Mouse (Mus musculus): ENCODE data around the gene Cd99l2. TPM values are rescaled to one million over a fixed set of nuclear protein-coding genes. Genes with fewer than 3 reads are reported as not detected.
"Not testable (repeated sequence)": the region's sequence is repeated elsewhere in the genome, so short reads cannot be mapped to it uniquely, and the experiment has no call there.

Cd99l2 gene
- total RNA-seq (2022): 10 to 100 TPM; 51.3 to 57.8 (median 56.4) TPM

- DNase-seq (ENCODE audit: low spot score in 2 of 2): peak; percentile 70 to 73
Observed at GRCm38 (mm10) chrX:71492634-71493278, at the start of gene Cd99l2. Cd99l2 (minus strand) TSS chrX:71492849.

DNA sequence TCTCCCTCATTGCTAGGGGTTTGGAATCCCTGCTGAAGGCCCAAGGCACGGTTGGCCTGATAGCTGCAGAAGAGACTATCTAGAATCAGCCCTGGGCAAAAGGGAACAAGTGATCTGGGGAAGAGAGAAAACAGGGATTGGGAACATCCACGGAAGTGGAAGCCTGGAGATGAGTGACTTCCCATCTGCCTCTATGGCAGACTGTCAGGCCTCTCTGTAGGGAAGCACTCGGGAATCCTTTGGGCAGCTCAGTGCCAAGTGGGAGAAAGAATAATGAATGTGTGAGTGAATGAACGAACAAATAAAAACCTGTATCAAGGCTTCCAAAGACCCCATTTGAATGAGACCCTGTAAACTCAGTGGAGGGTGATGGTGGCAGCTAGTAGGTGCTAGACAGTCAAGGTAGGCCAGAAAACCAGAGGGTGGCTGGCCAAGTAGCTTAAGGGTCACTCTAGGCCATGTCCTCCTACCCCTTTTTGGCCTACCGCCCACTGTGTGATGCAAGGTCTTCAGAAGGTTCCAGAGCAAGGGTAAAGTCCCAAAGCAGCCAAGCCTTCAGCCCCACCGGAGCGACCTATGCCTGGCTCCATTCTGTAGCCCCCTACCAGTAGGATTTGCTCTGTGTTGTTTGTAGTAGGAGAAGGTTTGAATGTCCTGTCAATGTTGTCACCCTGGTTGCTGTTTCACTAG lies 48.3 kb upstream of the Cd99l2 start:
- DNase-seq (ENCODE audit: low spot score in 2 of 2): no peak

DNA sequence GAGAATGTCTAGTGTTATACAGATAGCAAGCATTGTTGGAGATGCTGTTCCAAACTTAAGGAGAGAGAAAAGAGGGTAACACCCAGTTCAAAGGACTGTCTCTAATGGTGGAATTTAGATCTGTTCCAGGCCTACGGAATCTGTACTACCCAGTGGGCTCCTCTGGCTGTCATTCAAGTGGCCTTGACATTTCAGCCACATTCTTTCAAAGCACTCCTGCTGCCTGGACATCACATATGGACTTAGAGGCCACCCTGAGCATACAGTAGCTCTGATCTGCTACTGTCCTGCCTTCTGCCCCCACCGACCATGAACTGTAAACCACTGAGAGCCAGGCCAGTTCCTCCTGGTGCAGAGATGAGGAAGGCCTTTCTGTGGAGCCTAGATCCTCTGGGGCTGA lies 45.1 kb upstream of the Cd99l2 start:
- no peak for DNase-seq (ENCODE audit: low spot score in 2 of 2)

- DNase-seq (ENCODE audit: low spot score in 2 of 2): no peak
Observed at GRCm38 (mm10) chrX:71534102-71534501, 41.5 kb upstream of the Cd99l2 start.

DNA sequence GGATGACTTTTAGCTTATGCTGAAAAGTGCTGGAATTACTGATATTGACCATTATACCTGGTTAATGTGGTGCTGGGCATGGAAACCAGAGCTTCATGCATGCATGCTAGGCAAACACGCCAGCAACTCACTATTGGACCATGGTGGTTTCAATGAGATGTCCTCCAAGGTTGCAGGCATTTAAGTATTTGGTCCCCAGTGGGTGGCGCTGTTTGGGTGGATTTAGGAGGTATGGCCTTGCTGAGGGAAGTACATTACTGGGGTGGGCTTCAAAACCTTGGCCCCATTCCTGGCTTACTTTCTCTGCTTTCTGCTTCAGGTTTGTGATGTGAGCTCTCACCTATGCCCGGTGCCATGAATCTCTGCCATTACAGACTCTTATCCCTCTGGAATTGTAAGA lies 40.0 kb upstream of the Cd99l2 start:
- no peak for DNase-seq (ENCODE audit: low spot score in 2 of 2)

DNA sequence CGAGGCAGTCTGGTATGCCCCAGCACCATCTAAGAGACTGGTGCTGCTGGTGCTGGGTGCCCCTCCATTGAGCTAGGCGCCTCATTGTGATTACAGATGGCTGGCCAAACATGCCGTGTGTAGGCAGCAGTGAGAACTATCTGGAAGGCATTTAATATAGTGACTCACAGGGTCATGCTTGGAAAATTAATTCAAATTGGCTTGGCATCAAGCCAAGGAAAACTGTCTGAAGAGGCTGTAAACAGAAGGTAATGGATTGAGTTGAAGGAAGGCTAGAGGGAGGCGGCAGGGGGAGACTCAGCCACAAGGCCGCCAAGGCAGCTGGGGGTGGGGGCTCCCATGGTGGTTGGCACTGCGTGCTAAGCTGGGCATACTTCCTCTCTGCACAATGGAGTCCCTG lies 36.0 kb upstream of the Cd99l2 start:
- peak; percentile 2 to 4 for DNase-seq (ENCODE audit: low spot score in 2 of 2)

GRCm38 (mm10) chrX:71528150-71528549 lies 35.5 kb upstream of the Cd99l2 start:
- DNase-seq (ENCODE audit: low spot score in 2 of 2): no peak

DNA sequence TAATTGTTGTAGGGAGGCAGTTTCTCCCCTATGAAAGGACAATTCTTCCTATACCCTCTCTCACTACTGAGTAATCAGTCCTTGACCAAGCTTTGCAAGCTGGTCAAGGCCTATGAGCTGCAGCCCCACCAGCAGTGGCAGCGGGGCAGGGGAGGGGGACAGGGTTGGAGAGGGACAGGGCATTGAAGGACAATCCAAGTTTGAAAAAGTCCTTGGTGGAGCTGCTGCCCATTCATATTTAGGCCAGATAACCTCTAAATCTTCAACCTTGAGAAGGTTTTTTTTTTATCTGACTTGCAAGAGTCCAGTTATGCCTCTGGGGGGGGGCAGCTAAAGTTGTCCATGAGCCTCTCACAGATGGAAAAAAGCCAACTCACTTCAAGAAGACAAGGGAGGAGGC lies 34.8 kb upstream of the Cd99l2 start:
- DNase-seq (ENCODE audit: low spot score in 2 of 2): no peak

GRCm38 (mm10) chrX:71525593-71526299 lies 33.1 kb upstream of the Cd99l2 start:
- no peak for DNase-seq (ENCODE audit: low spot score in 2 of 2)

DNA sequence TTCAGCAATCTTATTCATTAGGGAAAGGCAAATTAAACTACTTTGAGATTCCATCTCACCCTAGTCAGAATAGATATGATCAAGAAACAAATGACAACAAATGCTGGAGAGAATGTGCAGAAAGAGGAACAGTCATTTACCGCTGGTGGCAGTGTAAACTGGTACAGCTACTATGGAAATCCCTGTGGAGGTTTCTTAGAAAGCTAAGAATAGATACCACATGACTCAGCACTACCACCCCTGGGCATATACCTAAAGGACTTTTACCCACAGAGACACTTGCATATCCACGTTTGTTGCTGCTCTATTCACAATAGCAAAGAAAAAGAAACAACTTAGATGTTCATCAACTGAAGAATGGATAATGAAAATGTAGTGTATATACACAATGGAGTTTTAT lies 31.7 kb upstream of the Cd99l2 start:
- DNase-seq (ENCODE audit: low spot score in 2 of 2): no peak

- DNase-seq (ENCODE audit: low spot score in 2 of 2): no peak
Observed at GRCm38 (mm10) chrX:71522889-71523288, 30.2 kb upstream of the Cd99l2 start.

DNA sequence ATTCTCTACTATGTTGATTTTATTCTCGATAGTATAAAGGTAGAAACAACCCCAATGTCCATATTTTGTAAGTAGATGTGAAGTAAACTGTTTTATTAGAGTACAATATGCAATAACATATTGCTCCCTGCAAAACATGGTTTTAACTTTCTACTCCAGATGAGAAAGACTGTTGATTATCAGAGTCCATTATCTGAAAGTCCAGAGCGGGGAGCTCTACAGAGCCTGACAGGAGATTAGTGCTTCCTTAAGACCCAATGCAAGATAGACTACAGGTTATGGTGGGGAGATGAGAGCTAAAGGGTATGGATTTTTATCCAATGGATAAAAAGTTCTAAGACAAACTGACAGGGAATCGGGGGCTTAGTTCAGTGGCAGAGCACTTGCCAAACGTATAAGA lies 26.6 kb upstream of the Cd99l2 start:
- no peak for DNase-seq (ENCODE audit: low spot score in 2 of 2)

- DNase-seq (ENCODE audit: low spot score in 2 of 2): not testable (repeated sequence)
Observed at GRCm38 (mm10) chrX:71506591-71506990, 13.9 kb upstream of the Cd99l2 start.

DNA sequence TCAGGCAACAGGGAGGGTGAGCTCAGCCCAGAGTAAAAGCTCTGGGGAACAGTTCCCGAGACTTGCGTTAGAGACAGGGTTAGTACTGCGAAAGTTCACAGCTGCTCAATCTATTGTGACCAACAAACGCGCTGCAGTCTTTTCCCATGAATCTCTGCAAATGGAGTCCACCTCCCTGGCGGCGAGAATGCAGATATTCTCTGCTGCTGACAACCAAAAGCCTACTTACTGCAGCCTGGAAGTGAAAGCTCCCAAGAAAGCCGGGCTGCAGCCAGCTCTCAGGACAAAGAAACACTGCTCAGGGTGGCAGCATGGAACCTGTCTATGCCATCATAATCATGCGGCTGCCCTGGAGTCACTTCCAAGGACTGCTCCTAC lies 619 bp upstream of the Cd99l2 start:
- peak; percentile 9 to 28 for DNase-seq (ENCODE audit: low spot score in 2 of 2)

DNA sequence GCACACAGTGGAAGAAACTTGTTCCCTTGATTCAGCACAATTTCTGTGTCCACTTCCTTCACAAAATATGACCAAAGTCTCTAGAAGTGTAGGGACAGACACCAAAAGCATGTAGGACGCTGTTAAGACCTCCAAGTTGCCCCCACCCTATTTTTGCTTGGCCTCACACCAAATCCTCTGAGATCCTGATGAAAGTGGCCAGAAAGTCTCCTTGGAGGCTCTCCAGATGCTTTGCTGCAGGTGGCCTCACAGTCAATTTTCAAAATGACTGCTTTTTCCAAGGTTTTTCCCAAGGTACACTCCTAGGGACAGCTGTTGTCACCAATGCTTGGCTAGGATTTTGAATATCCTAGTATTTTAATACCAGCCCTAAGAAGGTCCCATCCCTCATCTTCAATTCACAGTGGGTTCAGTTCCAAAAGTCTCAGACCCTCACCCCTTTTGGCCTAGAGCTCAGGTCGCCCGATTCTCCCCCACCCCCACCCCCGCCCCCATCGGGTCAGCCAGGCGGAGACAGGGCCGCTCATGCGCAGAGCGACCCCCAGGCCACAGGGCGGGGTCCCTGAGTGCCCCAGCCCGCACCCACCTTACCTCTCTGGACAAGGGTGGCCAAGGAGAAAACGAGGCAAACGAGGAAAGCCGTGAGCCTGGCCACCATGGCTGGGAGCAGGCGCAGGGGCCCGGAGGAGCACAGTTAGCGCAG lies 567 bp downstream of the Cd99l2 start:
- DNase-seq (ENCODE audit: low spot score in 2 of 2): no peak

DNA sequence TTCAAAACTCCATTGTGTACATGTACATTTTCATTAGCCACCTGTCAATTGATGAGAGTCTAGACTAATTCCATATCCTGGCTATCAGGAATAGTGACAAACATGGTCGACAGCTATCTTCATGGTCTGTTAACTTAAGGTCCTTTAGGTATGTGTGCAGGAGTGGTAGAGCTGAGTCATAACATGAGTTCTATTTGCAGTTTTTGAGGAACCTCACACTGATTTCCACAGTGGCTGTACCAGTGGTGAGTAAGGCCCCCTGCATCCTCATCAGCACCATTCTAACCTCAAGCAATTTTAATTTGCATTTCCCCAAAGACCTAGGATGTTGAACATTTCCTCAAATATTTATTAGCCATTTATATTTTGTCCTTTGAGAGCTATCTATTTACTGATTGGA lies 3.3 kb downstream of the Cd99l2 start:
- no peak for DNase-seq (ENCODE audit: low spot score in 2 of 2)

DNA sequence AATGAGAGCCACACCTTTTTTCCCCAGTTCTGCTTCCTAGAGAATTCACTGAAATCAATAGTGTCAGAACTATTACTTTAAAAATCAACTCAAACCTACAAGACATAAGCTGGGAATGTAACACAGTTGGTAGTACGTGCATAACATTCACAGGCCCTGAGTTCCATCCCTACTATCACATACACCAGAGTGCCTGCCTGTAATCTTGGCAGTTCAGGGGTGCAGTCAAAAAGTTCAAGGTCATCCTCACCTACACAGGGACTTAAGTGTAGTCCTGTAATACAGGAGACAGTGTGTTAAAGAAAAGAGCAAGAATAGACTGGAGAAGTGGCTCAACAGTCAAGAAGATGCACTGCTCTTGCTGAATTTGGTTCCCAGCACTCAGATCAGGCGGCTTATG lies 10.4 kb downstream of the Cd99l2 start:
- DNase-seq (ENCODE audit: low spot score in 2 of 2): no peak

DNA sequence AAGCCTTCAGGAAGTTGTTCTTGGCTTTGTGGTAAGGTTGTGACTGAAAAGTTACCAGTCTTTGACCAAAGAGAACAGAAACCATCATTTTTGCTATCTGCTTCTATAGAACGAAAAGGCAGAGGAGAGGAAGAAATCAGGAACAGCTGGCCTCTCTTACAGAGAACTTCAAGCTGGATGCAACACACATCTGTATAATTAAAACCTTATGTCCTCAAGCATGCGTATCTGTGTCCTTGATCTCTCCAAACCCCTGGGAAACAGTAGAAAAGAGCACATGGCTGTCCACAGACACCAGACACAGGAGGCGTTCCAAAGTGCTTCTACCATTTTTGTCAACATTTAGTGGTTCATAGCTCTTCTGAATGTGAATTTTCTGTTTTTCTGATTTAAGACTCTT lies 16.7 kb downstream of the Cd99l2 start:
- no peak for DNase-seq (ENCODE audit: low spot score in 2 of 2)

GRCm38 (mm10) chrX:71475497-71475896 lies 17.2 kb downstream of the Cd99l2 start:
- DNase-seq (ENCODE audit: low spot score in 2 of 2): no peak

- no peak for DNase-seq (ENCODE audit: low spot score in 2 of 2)
Observed at GRCm38 (mm10) chrX:71475084-71475483, 17.6 kb downstream of the Cd99l2 start.

DNA sequence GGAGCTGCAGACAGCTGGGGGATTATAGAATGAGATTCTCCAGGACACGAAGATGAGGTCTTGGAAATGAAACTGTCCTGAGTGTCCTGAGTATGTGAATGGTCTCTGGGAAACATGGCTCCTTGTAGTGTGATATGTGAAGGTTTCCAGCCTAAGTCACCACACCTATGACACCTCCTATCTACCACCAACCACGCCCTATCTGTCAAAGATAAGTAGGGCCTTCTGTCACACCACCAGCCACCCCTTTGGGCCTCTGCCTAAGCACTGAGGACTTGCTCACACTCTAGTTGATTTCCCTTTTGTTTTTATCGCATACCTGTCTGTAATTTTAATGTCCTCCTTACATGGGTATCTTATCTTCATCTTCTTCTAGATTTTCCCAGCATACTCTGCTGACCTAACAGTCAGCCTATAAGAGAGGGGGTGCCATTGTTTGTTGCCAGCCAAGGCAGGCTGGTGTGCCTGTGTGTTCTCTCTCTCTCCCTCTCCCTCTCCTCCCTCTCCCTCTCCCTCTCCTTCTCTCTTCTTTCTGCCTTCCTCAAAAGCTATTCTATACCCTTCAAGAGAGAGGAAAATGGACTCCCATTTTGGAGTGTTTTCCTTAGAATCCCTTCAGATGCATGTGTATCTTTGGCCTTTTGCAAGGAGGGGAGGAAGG lies 18.2 kb downstream of the Cd99l2 start:
- DNase-seq (ENCODE audit: low spot score in 2 of 2): no peak

Measured in layer of hippocampus, adult 8-10 months (tissue).